Mouse (Mus musculus): ENCODE data around the gene Ints7. TPM values are rescaled to one million over a fixed set of nuclear protein-coding genes. Genes with fewer than 3 reads are reported as not detected.
A peak's percentile ranks its signal among the peaks of the same experiment; 100 is the strongest.

Gene Ints7
- polyA plus RNA-seq, 1 experiment from 2014 or later: 11.0 TPM

GRCm38 (mm10) chr1:191562823-191563365, 12.5 kb upstream of the Ints7 start:
- H3K27me3 ChIP-seq (ENCODE audit: insufficient read depth, low read length): no peaks in the 10 kb centered on the region
- no peak overlapping the region for H3K27ac ChIP-seq (ENCODE audit: low read depth)
- H3K4me2 ChIP-seq (ENCODE audit: low read depth, low read length): no peak overlapping the region
- 66% methylated on average over 6 of the region's 6 CpGs for WGBS (ENCODE audit: insufficient replicate concordance)
- DNase-seq (no peak), ATAC-seq (no peak)
- peaks cover 34% of the 10 kb centered on the region for H3K36me3 ChIP-seq (replicated peaks; ENCODE audit: insufficient read depth, low read length)
- no peaks in the 10 kb centered on the region for H3K4me1 ChIP-seq (ENCODE audit: insufficient read depth)
- TF ChIP-seq EP300 (IDR thresholded peaks at IDR 0.05; ENCODE audit: low read depth): no peak
- TF ChIP-seq CTCF (IDR thresholded peaks at IDR 0.05; ENCODE audit: low read depth): peak; percentile 83
- no peak overlapping the region for H3K4me3 ChIP-seq (ENCODE audit: low read depth, low read length)
- no peaks in the 10 kb centered on the region for H3K9me3 ChIP-seq (ENCODE audit: low read length)
- H3K9ac ChIP-seq (replicated peaks): no peak overlapping the region

- Histone ChIP-seq H3K4me2 (ENCODE audit: low read depth, low read length) (no peak overlapping the region), H3K27ac (ENCODE audit: low read depth) (no peak overlapping the region), H3K9ac (replicated peaks) (no peak overlapping the region), H3K36me3 (replicated peaks; ENCODE audit: insufficient read depth, low read length) (peaks cover 21% of the 10 kb centered on the region), H3K4me1 (ENCODE audit: insufficient read depth) (no peaks in the 10 kb centered on the region), H3K9me3 (ENCODE audit: low read length) (no peaks in the 10 kb centered on the region), H3K4me3 (ENCODE audit: low read depth, low read length) (no peak overlapping the region), H3K27me3 (ENCODE audit: insufficient read depth, low read length) (no peaks in the 10 kb centered on the region)
- TF ChIP-seq CTCF (IDR thresholded peaks at IDR 0.05; ENCODE audit: low read depth): peak; percentile 58
- TF ChIP-seq EP300 (IDR thresholded peaks at IDR 0.05; ENCODE audit: low read depth): no peak
- WGBS (ENCODE audit: insufficient replicate concordance): 83% methylated on average over 1 of the region's 1 CpGs
- ATAC-seq (no peak), DNase-seq (no peak)
These were observed 7.6 kb upstream of the Ints7 start for GRCm38 (mm10) chr1:191567859-191568258.

GRCm38 (mm10) chr1:191569625-191570024, 5.8 kb upstream of the Ints7 start:
- Histone ChIP-seq H3K9ac (replicated peaks) (no peak overlapping the region), H3K27me3 (ENCODE audit: insufficient read depth, low read length) (no peaks in the 10 kb centered on the region), H3K4me1 (ENCODE audit: insufficient read depth) (peaks cover 6% of the 10 kb centered on the region; the same call in 1 of the 2 replicates), H3K36me3 (replicated peaks; ENCODE audit: insufficient read depth, low read length) (peaks cover 21% of the 10 kb centered on the region), H3K27ac (ENCODE audit: low read depth) (no peak overlapping the region), H3K4me2 (ENCODE audit: low read depth, low read length) (no peak overlapping the region), H3K9me3 (ENCODE audit: low read length) (no peaks in the 10 kb centered on the region), H3K4me3 (ENCODE audit: low read depth, low read length) (no peak overlapping the region)
- WGBS (ENCODE audit: insufficient replicate concordance): 96% methylated on average over 2 of the region's 2 CpGs
- TF ChIP-seq CTCF (IDR thresholded peaks at IDR 0.05; ENCODE audit: low read depth) (no peak), EP300 (IDR thresholded peaks at IDR 0.05; ENCODE audit: low read depth) (no peak)
- ATAC-seq (no peak), DNase-seq (no peak)

- Histone ChIP-seq H3K9ac (replicated peaks) (no peak overlapping the region), H3K36me3 (replicated peaks; ENCODE audit: insufficient read depth, low read length) (peaks cover 21% of the 10 kb centered on the region), H3K4me1 (ENCODE audit: insufficient read depth) (peaks cover 6% of the 10 kb centered on the region; the same call in 1 of the 2 replicates), H3K27ac (ENCODE audit: low read depth) (no peak overlapping the region), H3K27me3 (ENCODE audit: insufficient read depth, low read length) (no peaks in the 10 kb centered on the region), H3K4me3 (ENCODE audit: low read depth, low read length) (no peak overlapping the region), H3K4me2 (ENCODE audit: low read depth, low read length) (no peak overlapping the region), H3K9me3 (ENCODE audit: low read length) (no peaks in the 10 kb centered on the region)
- 63% methylated on average over 3 of the region's 3 CpGs for WGBS (ENCODE audit: insufficient replicate concordance)
- DNase-seq: no peak
- no peak for TF ChIP-seq EP300 (IDR thresholded peaks at IDR 0.05; ENCODE audit: low read depth)
- TF ChIP-seq CTCF (IDR thresholded peaks at IDR 0.05; ENCODE audit: low read depth): no peak
- no peak for ATAC-seq
These were observed 5.0 kb upstream of the Ints7 start for GRCm38 (mm10) chr1:191570415-191570814.

GRCm38 (mm10) chr1:191573906-191574639, 1.4 kb upstream of the Ints7 start:
- DNase-seq (no peak), ATAC-seq (no peak)
- 2% methylated on average over 13 of the region's 13 CpGs for WGBS (ENCODE audit: insufficient replicate concordance)
- Histone ChIP-seq H3K4me2 (ENCODE audit: low read depth, low read length) (peak overlapping the region; percentile 73), H3K9me3 (ENCODE audit: low read length) (no peaks in the 10 kb centered on the region), H3K27me3 (ENCODE audit: insufficient read depth, low read length) (no peaks in the 10 kb centered on the region), H3K4me3 (ENCODE audit: low read depth, low read length) (peak overlapping the region; percentile 83), H3K27ac (ENCODE audit: low read depth) (peak overlapping the region; percentile 76), H3K9ac (replicated peaks) (peak overlapping the region; percentile 81), H3K36me3 (replicated peaks; ENCODE audit: insufficient read depth, low read length) (peaks cover 4% of the 10 kb centered on the region; the same call in 1 of the 2 replicates), H3K4me1 (ENCODE audit: insufficient read depth) (peaks cover 25% of the 10 kb centered on the region)
- TF ChIP-seq CTCF (IDR thresholded peaks at IDR 0.05; ENCODE audit: low read depth): no peak
- TF ChIP-seq EP300 (IDR thresholded peaks at IDR 0.05; ENCODE audit: low read depth): no peak

- under 1% methylated on average over 52 of the region's 52 CpGs for WGBS (ENCODE audit: insufficient replicate concordance)
These were observed 472 bp upstream of the Ints7 start for GRCm38 (mm10) chr1:191574871-191575457.

More at GRCm38 (mm10) chr1:191574871-191575457, 472 bp upstream of the Ints7 start:
- peak; percentile 75 for DNase-seq
- Histone ChIP-seq H3K9me3 (ENCODE audit: low read length) (no peaks in the 10 kb centered on the region), H3K27me3 (ENCODE audit: insufficient read depth, low read length) (no peaks in the 10 kb centered on the region), H3K9ac (replicated peaks) (peak overlapping the region; percentile 81), H3K4me2 (ENCODE audit: low read depth, low read length) (peak overlapping the region; percentile 73), H3K36me3 (replicated peaks; ENCODE audit: insufficient read depth, low read length) (no peaks in the 10 kb centered on the region; the same call in 1 of the 2 replicates), H3K27ac (ENCODE audit: low read depth) (peak overlapping the region; percentile 76), H3K4me3 (ENCODE audit: low read depth, low read length) (peak overlapping the region; percentile 83), H3K4me1 (ENCODE audit: insufficient read depth) (peaks cover 25% of the 10 kb centered on the region)
- peak; percentile 28 for ATAC-seq
- no peak for TF ChIP-seq CTCF (IDR thresholded peaks at IDR 0.05; ENCODE audit: low read depth)
- TF ChIP-seq EP300 (IDR thresholded peaks at IDR 0.05; ENCODE audit: low read depth): peak; percentile 25; the same call in 1 of the 2 replicates
